1 mouse cellular context compared by ENCODE assay signal in the genomic region with DNA sequence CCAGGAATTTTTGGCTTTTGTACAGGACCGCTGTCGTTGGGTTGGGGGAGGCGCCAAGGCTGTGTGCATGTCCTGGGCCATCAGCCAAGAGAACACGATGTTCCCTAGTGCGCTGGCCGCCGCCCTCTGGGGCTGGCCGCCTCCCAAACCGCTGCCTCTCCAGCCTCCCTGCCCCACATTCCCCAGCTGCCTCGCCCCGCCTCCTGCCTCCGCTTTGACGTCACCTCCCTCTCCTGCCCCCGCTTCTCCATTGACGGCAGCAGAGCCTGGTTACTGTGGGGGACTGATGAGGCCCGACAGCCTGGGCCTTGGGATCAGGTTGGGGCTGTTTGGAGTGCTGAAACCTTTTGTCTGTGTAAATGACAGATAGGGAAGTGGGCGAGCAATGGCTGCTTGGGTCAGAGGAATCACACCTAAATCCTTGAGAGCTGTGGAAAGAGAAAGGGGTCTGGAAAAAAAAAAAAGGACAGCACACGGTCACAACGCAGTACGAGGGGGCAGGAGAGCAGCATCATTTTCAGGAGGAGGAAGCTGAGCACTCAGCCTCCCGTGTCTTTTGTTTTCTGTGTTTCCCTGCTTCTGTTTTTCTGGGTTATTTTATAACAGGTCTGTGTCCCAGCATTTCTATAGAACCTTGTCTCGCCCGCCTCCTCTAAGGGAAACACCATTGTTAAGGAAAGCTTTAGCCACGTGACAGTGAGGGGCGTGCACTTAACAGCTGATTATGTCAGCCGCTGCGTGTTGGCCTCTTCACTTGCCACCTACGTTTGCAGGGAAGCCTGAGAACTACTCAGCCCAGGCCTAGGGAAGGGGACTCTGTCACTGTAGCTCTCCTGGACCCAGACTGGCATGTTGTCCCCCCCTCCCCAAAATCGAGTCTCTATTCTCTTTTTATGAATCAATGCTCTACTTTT.
TF ChIP-seq lines count a peak whose summit lies in the region.

No protein-coding gene starts in this region.

TF ChIP-seq in MEL, 35 proteins besides CTCF, POLR2A, EP300 and RAD21 (continued from another document):
- TF ChIP-seq USF2 (IDR thresholded peaks at IDR 0.05; ENCODE audit: borderline replicate concordance in 1 of 2, insufficient read depth in 1 of 2, low read depth in 1 of 2, low read length in 2 of 2) (peak; percentile 54 to 78), MAX (IDR thresholded peaks at IDR 0.05; ENCODE audit: low read length) (peak; percentile 93), GATA1 (IDR thresholded peaks at IDR 0.05; ENCODE audit: low read depth, low read length) (no peak), TAL1 (IDR thresholded peaks at IDR 0.05; ENCODE audit: low read length) (no peak), SMC3 (IDR thresholded peaks at IDR 0.05; ENCODE audit: low read depth, low read length) (no peak), POLR2AphosphoS5 (IDR thresholded peaks at IDR 0.05; ENCODE audit: borderline replicate concordance, low read depth, low read length) (peak; percentile 73; the same call in 1 of the 2 replicates), RCOR1 (IDR thresholded peaks at IDR 0.05; ENCODE audit: low read depth, low read length) (peak; percentile 55; the same call in 1 of the 2 replicates), HCFC1 (IDR thresholded peaks at IDR 0.05; ENCODE audit: low read depth, low read length) (peak; percentile 69), POLR2AphosphoS2 (IDR thresholded peaks at IDR 0.05; ENCODE audit: low read length) (no peak; the same call in 1 of the 2 replicates), E2F4 (IDR thresholded peaks at IDR 0.05; ENCODE audit: borderline replicate concordance, low read depth, low read length) (no peak; the same call in 1 of the 2 replicates), CHD2 (IDR thresholded peaks at IDR 0.05; ENCODE audit: low read length) (no peak; the same call in none of the 2 replicates), ZKSCAN1 (IDR thresholded peaks at IDR 0.05; ENCODE audit: low read depth, low read length) (no peak)
